Mouse (Mus musculus) heart, adult 18-20 months (tissue): ENCODE data around the gene Cep41. TPM values are rescaled to one million over a fixed set of nuclear protein-coding genes. Genes with fewer than 3 reads are reported as not detected.

Source experiments
- DNase-seq, 2 experiments: peaks; one replicate each; pipeline ENCODE4 v3.0.0; 2021 to 2022; ENCODE audit warnings: mixed read lengths in 1 of 2
- total RNA-seq, 2 experiments: library from RNA; stranded (reverse); gene quantifications; 2 replicates each; pipeline ENCODE4 v1.2.3; 2021

Cep41 gene
- total RNA-seq, 2 experiments from 2014 or later, result 1.3 to 1.5 TPM

DNA sequence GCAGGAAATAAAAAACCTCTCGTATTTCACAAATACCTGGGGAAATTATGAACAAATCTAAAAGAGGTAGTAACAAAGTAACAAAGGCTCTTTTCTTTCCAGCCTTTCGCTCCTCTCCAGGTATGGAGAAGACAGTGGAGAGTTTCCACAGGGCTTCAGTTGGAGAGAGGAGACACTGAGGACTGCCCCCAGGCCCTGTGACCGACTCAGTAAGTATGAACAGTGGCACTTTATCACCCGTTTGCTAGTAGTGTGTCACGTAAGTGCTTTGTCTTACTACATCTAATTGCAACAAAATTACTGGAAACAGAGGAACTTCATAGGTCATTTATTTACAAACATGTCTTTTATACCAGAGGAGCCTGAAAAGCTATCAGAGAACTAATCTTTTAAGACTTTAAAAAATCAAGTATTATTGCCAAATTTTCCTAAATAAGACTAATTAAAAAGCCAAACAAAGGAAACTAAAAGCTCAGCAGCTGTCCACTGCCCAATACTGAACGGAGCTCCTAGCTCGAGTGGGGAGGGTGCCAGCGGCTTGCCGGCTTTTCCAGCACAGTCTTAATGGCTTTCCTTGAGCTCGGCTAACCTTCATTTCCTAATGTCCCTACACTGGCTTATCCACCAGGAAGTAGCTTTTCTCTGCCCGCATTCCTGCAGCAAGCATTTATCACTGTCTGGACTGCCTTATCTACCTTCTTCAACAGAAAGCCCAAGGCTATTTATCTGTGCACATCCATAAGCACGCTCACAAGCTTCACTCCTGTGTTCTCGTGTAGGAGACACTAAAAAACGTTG is 19.6 kb downstream of the Cep41 start:
- DNase-seq, result peak; percentile 8 to 32

DNA sequence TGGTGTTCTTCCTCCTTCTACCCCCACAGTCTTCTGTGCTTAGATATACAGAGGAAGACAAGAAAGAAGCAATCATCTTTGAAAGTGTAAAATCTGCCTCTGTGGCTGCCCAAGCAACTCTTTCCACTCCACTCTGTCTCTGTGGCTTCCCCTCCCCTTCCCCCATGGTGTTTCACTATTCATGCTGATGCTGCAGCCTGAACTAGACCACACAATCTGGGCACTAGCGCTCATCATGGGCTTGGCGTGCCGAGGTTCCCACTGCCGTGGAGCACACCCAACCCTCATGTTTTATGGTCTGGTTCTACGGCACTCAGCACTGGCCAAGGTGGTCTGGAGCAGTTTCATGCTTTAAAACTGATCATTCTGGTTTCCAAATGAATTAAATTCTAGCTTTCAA is 21.9 kb downstream of the Cep41 start:
- no peak for DNase-seq

DNA sequence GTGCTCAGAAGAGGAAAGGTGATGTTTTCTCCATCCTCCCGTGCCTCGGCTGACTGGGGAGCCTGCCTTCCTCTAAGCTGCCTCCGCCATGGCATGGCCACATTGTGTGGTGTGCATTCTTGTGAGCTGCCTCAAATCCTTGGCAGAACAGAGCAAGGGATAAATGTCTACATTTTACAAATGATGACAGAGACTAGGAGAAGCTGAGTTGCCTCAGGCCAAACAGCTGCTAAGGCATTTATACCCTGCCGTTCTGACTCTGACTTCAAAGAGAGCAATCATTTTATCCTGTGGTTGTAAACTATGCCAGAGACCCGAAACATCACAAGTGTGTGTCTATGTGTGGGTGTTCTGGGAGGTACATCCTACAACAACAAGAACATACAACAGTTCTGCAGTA is 26.0 kb downstream of the Cep41 start:
- DNase-seq, result no peak

DNA sequence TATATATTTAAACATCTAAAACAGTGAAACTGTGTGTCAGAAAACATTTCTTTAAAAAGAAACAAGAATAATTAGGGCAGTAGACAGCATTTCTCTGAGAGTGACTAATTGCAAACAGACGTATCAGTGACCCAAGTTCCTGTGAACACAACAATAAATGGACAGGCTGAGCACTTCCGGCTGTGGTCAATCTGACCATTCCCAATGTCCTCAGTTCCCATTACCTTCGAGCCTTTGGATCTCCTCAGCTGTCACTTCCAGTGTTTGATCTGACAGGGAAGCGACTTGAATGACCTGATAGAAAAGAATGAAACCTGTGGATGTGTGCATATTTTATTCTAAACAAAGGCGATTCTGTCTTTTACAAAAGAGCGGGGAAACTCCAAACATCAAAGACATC is 27.5 kb downstream of the Cep41 start:
- DNase-seq, result no peak

DNA sequence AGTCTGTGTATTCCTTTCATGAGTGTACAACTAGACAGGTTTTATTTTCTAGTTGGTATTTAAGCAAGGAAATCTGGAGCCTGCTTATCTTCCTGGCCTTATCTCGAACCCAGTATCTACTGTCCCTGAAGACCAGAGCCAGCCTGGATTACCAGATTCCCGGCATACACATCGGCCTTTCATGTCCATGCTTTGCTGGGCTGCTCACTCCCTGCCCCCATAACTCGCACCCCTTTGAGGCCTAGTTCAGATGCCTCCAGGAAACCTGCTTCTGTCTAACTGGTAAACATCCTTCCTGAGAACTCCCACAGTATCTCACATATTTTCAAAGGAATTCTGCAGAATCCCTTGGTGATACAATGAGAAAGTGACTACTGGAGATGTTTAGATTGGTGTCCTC is 28.3 kb downstream of the Cep41 start:
- no peak for DNase-seq

DNA sequence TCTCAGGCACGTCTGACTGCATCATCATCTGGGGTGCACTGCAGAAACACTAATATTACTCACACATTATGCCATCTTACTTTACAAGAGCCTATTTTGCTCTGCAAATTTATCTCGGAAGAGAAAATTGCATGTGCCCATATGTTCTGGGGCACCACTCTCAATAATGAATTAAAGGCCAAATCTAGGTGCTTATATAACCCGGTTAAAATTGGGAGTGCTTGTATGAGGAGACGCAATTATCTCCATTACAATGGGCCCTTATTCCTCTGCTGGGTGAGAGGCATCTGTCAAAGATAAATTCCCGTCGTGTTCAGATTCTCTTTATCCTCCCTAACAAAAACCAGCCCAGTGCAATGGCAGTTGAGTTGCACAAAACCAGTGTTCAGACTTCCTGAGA is 28.8 kb downstream of the Cep41 start:
- DNase-seq, result no peak

DNA sequence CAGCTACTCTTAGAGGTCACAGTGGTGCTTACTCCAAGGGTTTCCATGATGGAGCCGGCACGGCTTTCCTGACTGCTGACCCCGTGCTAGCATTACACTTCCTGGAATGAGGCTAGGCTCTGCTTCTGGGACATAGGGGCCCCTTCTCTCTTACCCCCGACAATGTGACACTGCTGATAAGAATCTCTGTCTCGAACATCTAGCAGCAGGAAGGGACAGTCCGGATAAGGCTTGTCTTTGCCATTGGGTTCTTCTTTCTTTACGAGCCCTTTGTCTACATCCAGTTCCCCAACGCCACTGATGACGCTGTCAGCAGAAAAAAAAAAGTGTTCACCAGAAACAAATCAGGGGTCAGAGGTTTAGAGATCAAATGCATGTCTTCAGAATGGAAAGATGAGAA is 34.9 kb downstream of the Cep41 start:
- DNase-seq, result no peak

DNA sequence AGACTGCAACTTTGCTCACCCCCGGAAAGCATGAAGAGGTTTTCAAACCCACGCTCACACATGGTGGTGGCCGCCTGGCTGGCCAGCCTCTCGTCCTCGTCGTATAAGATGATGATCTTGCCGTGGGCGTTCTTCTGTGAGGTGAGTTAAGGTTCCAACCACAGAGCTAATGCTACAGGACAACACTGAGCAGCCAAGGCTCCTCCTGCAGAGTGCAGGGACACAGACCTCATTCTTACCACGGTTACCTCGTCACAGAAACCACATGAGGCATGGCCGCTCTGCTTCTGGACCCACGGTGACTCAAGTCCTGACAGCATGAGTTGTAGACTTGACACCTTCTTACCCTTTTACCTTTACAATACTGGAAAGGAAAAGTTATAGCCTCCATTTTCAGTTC is 36.3 kb downstream of the Cep41 start:
- DNase-seq, result no peak

DNA sequence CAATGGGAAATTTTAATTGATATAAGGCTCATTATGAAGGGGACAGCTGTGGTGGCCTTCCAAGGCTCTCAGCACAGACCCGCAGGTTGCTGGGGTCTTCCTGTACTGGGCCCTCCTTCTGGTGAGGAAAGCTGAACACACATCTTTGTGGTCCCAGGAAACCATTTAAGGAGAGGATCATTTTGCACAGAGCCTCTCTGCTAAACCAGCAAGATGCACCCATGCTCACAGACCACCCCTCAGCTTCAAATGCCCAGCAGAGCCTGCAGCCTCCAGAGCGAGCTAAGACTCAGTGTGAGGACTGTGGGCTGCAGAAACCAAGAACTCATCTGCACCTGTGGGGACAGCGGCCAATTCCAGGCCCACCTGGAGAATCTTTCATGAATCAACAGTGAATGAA is 38.6 kb downstream of the Cep41 start:
- DNase-seq, result no peak

DNA sequence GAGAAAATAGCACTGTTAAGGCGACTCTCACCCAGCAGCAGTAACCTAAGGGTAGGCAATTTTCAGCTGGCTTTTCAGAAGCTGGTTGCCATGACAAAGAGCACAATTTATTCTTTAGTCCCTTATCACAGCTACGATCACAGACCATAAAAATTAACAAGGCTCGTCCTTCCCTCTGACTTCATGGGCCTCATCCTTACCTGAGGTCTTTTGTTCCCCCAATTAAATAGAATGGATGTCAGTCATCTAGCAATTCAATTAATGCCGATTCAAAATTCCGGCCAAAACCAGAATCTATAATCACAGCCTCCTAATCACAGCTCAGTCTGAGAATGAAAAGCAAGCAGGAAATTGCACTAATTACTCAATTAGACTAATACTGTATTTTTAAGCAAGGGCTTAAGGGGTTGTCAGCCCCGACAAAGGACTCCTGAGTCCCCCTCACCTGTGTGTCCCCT is 39.1 kb downstream of the Cep41 start:
- no peak for DNase-seq

DNA sequence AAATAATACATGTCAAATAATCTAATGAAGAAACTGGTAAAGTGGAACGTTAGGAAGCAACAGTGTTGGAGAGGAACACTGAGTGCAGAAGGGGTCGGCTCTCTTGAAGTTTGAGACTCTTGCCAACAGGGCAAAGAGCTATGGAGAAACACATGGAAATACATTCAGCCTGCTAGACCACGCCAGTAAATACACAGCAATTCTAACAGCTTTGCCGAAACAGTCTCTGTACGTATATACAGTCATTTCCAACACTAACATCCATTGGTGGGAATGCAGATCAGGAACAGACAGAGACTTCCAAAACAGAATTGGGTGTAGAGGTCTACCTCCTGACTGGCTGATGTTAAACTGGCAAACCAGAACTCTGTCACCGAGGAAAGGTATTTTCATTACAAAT is 40.0 kb downstream of the Cep41 start:
- no peak for DNase-seq

DNA sequence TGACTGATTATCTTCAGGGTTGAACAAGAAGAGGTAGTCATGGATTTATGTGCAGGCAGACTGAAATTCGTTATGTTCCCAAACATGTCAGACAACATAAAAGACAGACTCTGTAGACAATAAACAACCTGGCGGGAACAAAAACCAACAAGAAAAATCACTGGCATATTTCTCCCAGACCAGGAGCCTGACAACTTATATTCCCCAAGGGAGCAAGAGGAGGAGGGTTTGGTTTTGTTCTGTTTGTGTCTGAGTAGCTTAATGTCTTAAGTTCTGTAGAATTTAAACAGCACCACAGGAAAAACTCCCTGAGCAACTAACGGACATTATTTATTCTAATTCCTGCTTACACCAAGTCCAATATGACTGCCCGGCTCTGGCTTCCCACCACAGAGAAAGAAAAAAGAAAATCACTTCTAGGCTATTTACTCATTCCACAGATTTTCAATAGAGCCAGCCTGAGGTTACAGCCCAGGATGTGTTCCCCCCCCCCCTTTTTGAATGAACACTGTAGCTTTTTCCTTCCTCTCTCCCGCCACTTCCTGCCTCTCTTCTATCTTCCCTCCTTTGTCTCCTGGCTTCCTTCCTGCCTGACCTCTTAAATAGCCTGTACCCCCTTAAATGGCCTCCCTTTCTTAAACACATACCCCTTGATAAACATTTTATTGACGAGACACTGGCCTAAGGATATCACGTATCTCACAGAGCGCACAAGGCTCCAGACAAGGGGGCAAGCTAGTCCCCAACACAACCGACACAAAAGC is 40.9 kb downstream of the Cep41 start:
- DNase-seq, result no peak

DNA sequence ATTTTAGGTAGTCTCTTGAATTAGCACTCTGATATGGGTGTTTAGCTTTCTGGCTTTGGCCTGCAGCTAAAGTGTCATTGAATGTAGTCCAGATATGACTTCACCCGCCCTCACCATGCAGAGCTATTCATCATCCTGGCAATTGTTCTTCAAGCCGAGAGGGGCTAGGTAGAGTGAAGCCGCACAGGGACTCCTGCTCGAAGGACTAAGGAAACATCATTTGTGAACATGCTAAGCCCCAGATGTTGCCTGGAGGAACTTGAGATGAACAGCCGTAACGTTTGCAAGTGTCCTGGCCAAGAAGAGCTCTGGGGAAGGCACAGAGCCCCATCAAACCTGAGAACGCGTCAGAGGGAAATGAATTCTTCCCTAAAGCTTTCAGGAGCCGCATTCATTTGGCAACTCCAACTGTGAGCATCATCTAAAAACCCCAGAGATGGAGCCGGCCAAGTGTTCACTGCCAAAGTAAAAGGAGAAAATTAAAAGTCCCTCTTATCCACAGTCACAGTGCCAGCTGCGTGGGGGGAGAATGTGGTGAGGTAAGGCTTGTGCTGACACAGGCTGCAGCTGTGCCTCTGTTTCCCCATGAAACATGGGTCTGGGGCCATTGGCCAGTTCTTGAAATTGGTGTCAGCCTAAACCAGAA is 43.8 kb downstream of the Cep41 start:
- no peak for DNase-seq

DNA sequence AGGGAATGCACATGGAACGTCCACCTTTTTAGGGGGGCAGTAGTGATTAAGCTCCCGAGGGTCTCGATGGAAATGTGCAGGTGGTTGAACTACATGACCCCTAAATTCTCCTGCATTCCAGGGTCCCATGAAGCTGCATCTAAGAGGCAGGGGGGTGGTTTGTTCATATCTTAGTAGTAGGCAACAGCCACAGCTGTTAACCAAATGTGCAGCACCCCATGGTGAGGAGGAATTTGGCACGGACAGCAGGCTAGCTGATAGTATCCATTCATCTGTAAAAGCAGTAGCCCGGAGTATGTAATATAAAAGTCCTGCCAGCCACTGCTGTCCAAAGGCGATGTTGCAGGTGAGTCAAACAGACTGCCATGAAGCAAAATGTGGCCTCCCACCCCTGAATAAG is 48.2 kb downstream of the Cep41 start:
- no peak for DNase-seq

DNA sequence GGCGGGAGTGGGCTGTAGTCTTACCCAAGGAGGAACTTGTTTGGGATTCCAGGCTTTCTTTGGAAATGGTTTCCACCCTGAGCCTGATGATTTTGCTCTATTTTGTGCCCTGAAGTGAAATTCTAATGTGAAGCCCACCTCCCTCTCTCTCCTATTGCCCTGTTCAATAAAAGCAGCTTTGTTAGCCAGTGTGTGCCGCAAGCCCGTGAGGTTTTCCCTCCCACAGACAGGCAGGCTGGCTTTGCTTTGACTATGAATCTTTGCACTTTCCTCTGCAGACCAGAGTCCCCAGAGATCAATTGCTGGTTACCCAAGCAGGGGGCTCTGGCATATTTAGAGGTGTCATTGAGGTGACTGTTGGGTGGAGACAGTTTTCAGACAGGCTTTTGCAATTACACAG is 49.1 kb downstream of the Cep41 start:
- DNase-seq, result no peak

DNA sequence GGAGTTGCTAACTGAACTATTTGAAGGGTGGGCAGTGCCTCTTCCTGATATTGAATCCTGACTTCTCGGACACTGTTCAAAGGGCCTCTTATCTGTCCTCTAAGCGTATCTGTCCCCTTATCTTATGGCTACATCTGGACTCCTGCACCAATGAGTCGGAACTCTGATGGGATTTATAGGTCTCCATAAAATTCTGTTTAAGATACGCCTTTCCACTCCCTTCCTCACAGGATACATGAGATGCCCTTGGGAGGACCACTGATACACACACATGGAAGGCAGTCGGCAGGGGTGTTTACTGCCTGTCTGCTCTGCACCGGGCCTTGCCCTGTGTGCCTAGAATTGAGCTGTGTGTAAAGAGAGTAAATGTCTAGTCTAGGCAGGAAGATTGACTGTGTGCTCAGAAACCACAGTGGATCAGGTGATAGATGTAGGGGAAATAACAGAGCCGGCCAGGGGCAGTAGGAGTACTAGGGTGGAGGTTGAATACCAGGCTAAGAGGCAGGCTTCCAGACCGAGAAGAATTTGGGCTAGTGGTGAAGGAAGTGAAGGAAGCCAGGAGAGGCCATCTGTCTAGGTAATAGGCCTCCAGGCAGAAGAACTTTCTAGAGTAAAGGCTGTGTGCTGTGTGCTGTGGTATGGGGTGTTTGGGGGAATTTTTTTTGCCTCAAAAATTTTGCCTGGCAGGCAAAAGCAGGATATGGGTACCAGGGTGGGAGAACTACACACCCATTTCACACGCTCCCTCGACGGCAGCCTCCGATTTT is 49.7 kb downstream of the Cep41 start:
- no peak for DNase-seq

DNA sequence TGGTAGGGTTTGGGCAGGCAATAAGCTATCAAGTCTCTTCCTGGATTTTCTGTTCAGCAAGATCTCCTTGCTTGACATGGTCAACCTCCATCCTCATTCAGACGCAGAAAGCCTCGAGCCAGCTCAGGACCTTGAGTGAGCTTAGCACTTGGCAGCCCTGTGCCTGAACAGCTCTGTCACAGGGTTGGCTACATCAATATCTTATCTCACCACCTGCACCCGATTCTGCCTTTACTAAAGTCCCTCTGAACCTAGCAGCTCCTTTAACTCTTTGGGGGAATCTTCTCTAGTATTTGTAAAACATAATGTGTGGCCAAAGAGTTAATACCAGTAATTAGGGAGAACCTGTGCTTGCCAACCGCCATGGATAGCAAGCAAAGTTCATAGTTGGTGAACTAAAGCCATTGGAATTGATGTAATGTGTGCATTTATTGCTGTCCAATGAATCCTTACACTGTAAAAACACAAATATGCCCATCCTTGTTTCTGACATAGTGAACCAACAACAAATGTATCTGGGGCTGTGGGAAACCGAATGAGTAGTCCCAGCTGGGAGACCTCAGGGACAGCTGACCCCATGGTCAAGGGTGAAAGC is 54.8 kb downstream of the Cep41 start, which contains the start of gene Cpa1:
TSS of gene Cpa1 (plus strand) at position 545 of the 595 bp plus-strand sequence.
- DNase-seq, result no peak

DNA sequence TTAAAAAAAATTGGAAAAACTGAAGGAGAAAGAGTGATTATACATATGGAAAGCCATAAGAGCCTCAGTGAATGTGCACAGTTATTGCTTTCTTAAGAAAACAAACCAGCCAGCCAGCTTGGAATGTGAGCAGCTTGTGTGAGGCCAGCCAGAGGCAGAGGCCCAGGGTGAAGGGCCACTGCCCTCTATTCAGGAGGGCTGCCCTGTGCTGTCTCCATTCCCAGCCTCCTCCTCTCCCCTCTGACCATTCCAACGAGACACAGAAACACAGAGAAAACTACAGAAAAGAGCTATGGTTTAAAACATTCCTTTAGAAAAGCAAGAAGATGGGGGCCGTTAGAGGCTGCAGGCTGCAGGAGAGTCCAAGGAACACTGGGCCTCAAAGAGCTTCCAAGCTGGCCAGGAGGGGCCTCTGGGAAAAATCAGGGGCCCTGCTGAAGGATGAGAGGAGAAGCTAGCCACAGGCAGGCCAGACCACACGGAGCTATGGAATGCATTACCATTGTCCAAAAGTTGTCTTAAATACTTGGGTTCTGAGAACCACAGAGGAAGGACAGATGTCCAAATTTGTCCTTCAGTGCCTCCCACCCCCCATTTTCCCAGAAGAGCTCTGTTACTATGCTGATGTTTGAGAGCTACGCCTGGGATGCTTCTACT is 57.2 kb downstream of the Cep41 start:
- DNase-seq, result no peak

DNA sequence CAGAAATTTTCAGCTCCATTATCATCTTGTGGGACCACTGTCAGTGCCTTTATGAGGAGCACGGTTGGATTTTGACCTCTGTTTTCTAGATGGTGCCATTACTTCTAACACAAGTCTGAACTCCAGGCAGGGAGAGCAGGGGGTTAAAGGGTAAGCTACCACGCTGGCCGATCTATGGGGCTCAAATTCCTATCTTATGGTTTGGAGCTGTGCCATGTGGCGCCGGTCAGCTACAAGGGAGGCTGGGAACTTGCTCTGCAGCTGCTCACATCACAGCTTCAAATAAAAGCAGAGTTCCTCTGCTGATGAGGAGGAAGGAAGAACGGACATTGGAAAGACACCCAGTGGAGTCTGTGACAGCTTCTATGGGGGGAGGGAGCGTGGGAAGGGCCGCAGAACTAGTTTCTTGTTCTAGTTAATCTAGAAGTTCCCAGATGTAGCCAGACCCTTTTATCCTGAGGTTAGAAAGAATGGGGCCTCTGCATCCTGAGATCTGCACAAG is 58.1 kb downstream of the Cep41 start:
- no peak for DNase-seq

DNA sequence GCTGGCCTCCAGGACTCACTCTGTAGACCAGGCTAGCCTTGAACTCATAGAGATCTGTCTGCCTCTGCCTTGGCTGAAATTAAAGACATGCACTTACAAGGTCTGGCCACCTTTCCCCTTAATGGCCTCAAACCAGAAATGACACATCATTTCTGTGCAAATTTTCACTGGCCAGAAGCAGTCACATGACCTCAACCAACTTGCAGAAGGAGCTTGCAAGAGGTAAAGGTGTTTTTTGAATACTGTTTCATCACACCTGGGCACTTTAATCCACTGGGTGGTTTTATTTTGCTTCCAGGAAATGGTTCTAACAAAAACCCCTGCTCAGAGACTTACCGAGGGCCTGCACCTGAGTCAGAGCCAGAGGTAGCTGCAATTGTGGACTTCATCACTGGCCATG is 63.6 kb downstream of the Cep41 start:
- DNase-seq, result no peak

DNA sequence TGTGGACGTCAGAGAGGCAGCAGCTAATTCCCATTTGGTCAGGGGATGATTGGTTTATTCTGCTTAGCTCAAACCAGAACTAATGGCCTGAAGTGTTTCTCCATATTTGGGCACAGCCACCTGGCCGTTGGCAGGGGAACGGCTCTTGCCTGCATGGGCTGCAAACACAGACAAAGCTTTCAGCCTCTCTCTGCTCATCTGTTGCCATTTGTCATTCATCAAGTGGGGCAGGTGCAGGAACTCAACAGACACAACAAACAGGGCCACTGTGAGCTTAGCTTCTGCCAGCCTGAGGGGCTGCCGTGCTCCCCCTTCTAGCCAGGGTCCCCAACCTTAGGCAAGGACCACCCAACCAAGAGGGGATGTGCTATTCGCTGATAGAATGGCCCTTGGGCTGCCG is 65.4 kb downstream of the Cep41 start:
- DNase-seq, result no peak
